Mouse (Mus musculus) neutrophil, adult 5-6 weeks (primary cell): ENCODE measurements around the gene Cyp21a1. TPM values are rescaled to one million over a fixed set of nuclear protein-coding genes. Genes with fewer than 3 reads are reported as not detected.
"Not testable (repeated sequence)": the region's sequence is repeated elsewhere in the genome, so short reads cannot be mapped to it uniquely, and the experiment has no call there.

Source experiments
- ATAC-seq: fragments of 151-379, 151-347 bp; 2 replicates; pipeline ENCODE4 v1.8.0; 2017; ENCODE audit warnings: mild to moderate bottlenecking, moderate TSS enrichment; ENCODE audit not compliant: insufficient number of reproducible peaks, poor library complexity, low FRiP score, severe bottlenecking; ENCODE audit errors: extremely low read depth
- total RNA-seq: library from RNA; stranded (forward); fragments of 200-1000 nt; gene quantifications from 2 replicates; pipeline ENCODE4 v1.2.3, GENCODE M21; 2017

The Cyp21a1 gene
- total RNA-seq, 1 experiment from 2014 or later = not detected

DNA sequence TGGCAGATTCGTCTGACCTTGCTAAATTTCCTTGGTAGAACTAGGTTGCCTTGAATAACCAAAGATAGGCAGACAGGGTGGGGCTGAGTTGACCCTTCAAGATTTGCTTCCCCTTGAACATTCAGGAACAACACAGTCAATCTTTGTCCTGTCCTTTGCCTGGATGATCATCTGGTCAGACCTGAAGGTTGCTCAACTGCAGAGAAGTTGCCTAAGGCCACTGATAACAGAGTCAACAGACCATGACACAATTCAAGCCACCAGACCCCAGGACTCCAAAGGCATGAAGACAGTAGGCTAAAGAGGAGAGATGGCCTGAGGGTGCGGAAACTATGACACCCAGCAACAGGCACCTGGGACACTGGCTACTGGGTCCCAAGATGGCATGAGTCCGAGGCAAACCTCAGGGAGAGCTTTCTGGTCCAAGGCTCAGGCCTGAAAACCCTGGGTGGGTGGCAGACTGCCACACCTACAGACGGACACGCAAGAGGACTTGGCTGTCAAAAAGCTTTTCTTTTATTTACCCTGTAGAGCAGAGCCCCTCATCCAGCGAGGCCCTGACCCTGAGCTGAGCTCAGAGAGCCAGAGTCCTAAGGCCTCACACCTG lies 4.3 kb upstream of the Cyp21a1 start:
- no peak for ATAC-seq

GRCm38 (mm10) chr17:34807176-34807575 lies 2.8 kb upstream of the Cyp21a1 start:
- no peak for ATAC-seq

- ATAC-seq = no peak
Measured at GRCm38 (mm10) chr17:34804871-34805562, 656 bp upstream of the Cyp21a1 start.

DNA sequence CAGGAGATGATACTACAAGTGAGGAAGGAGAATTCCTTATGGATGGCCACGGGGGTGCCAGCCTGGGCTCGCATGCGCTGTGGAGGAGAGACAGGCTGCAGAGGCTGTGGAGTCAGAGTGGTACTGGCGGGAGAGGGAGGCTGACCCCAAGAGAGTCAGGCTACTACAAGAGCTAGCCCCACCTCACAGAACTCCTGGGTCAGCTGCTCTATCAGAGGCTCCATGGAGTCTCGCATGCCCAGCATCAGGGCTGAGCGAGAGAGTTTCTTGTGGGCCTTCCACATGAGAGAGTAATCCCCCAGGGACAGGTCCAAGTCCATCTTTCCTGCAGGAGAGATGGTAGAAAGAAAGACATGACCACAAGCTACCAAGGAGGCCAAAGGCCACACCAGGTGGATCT lies 994 bp downstream of the Cyp21a1 start:
- not testable (repeated sequence) for ATAC-seq

DNA sequence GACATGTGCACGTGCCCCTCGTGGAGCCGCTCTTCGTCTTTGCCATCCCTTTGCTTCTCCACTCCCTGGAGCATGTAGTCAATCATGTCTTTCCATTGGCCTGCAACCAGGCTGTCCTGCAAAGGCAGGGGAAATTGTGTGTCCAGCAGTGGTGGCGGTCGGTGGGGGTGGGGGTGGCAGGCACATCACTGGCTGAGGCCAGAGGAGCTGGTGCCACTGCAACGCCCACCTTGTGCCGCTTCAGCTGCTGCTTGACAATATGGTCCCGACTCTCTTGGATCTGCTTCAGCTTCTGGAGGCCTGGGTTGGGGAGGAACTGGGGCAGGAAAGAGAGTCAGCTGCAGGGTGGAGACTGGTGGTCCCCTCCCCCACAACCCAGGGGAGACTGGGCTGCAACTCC lies 1.6 kb downstream of the Cyp21a1 start:
- ATAC-seq = not testable (repeated sequence)

DNA sequence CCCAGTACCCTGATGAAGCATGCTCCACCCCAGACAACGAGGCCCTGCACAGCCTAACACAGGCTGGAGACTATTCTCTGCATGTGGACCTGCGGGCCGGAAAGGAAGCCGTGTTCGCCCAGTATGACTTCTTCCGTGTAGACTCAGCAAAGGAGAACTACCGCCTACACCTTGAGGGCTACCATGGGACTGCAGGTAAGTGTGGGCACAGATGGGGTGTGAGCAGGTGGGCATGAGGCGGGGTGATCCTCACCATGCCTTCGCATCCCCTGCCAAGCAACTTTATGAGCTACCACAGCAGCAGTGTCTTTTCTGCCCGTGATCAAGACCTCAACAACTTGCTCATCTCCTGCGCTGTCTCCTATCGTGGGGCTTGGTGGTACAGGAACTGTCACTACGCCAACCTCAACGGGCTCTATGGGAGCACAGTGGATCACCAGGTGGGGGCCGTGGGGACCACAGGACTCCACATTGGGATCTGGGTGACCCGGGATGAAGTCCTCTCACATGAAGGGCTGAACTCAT lies 3.5 kb downstream of the Cyp21a1 start:
- ATAC-seq = not testable (repeated sequence)

GRCm38 (mm10) chr17:34799531-34799925 lies 4.8 kb downstream of the Cyp21a1 start:
- no peak for ATAC-seq

- no peak for ATAC-seq
Measured at GRCm38 (mm10) chr17:34798866-34799530, 5.4 kb downstream of the Cyp21a1 start.

DNA sequence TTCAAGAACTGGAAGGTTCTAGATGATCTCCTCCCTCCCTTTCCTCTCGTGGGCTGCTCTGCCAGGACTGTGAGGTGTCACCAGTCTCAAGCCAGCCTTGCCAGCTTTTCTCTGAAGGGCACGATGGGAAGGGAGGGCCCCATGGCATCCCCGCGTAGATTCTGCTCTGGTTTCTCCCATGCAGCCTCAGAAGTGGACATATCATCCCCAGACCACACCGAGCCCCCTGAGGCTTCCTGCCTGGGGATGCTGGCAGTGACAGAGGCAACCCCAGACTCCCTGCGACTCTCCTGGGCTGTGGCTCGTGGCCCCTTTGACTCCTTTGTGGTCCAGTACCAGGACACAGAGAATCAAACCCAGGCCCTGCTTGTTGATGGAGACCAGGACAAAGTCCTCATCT lies 6.3 kb downstream of the Cyp21a1 start:
- not testable (repeated sequence) for ATAC-seq

GRCm38 (mm10) chr17:34797211-34797995 lies 7.0 kb downstream of the Cyp21a1 start:
- ATAC-seq = not testable (repeated sequence)

GRCm38 (mm10) chr17:34796311-34797140 lies 7.8 kb downstream of the Cyp21a1 start:
- ATAC-seq = no peak

- no peak for ATAC-seq
Measured at GRCm38 (mm10) chr17:34795633-34796032, 8.7 kb downstream of the Cyp21a1 start.

GRCm38 (mm10) chr17:34795016-34795415 lies 9.3 kb downstream of the Cyp21a1 start:
- ATAC-seq = no peak

DNA sequence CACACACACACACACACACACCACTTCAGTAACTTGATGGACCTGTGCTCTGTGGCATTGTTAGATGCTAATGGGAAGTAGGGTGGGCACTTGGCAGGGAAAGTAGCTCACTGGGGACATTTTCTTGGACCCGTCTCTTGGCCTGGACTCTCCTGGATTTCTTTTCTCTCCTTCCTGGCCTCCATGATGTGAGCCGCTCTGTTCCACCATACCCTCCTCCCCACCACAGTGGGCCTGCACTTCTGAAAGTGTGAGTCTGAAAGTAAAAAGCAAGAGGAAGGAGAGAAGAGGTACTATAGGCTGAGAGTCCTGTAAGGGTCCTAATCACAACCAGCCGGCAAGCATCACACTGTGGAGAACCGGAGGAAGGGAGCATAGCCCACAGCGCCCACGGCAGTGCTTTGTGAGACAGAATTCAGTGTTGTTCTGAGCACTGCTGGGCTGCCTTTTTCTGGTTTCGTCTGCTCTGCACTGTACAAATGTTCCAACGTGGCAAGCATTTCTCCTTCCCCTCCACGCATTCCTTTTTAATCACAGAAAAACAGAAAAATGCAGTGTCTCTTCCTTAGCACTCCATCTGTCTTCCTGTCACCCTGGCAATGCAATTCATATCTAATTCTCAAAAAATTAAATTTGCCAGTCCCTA lies 26.6 kb downstream of the Cyp21a1 start:
- no peak for ATAC-seq

GRCm38 (mm10) chr17:34761471-34761870 lies 42.9 kb downstream of the Cyp21a1 start:
- no peak for ATAC-seq
